Mouse (Mus musculus) megakaryocyte, embryonic 14.5 days (primary cell): ENCODE results near the gene Rnf8. TPM values are rescaled to one million over a fixed set of nuclear protein-coding genes. Genes with fewer than 3 reads are reported as not detected.

Source experiments
- H3K27me3 ChIP-seq: replicated peaks from 2 replicates; pipeline ENCODE3; 2012; ENCODE audit warnings: inconsistent platforms
- H3K36me3 ChIP-seq: replicated peaks from 2 replicates; pipeline ENCODE3; 2012; ENCODE audit warnings: low read length, inconsistent platforms, mixed read lengths
- H3K4me1 ChIP-seq: 2 replicates; pipeline ENCODE4 v1.6.1; 2012; ENCODE audit warnings: inconsistent platforms
- H3K4me3 ChIP-seq: replicated peaks from 2 replicates; pipeline ENCODE3; 2012; ENCODE audit warnings: moderate library complexity, mild to moderate bottlenecking, inconsistent platforms
- H3K9me3 ChIP-seq: 2 replicates; pipeline ENCODE4 v1.6.1; 2012; ENCODE audit warnings: inconsistent platforms
- FLI1 ChIP-seq: IDR thresholded peaks from 2 replicates; pipeline ENCODE4 v1.6.1; 2012; ENCODE audit warnings: low read length, inconsistent platforms, mixed read lengths
- GATA1 ChIP-seq: IDR thresholded peaks from 3 replicates; pipeline ENCODE4 v1.6.1; 2012; ENCODE audit warnings: mixed read lengths, low read length, inconsistent platforms, borderline replicate concordance
- polyA plus RNA-seq: library from polyadenylated mRNA; stranded (reverse); fragments of >175 nt; gene quantifications from 2 replicates; pipeline ENCODE4 v1.2.3, GENCODE M21; 2012; ENCODE audit warnings: low replicate concordance; ENCODE audit not compliant: insufficient read depth

Gene Rnf8
- polyA plus RNA-seq, 1 experiment: 8.0 TPM

DNA sequence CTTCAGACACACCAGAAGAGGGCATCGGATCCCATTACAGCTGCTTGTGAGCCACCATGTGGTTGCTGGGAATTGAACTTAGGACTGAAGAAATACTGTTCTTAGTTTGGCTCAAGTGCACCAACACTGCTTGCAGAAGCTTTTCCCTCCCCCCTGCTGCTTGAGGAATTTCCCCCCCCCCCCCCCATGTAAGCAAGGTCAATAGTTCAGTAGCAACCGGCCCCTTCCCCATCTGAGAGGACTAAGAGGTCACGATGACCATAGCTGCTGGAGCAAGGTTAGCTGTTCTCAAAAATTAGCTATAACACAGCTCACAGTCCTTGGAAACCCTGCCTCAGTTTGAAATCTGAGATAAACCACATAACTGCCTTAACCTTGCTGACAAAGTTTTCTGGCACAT is 27.6 kb downstream of the Rnf8 start:
- Histone ChIP-seq H3K4me1 (peaks cover 17% of the 10 kb centered on the region), H3K9me3 (peaks cover 6% of the 10 kb centered on the region), H3K36me3 (peaks cover 71% of the 10 kb centered on the region), H3K4me3 (no peak overlapping the region), H3K27me3 (no peaks in the 10 kb centered on the region)
- TF ChIP-seq FLI1 (no peak), GATA1 (no peak)

DNA sequence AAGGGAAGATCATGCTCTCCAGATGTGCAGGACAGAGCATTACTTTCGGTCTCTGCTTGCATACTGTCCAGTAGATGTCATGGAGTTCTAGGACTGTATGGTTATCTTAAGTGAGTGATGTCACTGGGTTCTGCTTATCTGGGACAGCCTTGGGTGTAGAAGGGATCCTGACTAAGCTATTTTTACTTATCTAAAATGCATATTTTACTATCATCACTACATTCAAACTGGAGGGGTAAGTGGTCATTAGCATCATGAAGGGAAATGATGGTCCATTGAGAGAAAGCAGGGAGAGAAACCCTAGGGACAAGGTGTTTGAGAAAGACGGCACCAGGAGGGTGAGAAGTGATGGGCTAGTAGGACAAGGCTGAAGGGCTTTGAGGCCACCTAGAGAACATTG is 43.7 kb downstream of the Rnf8 start:
- TF ChIP-seq FLI1: no peak
- TF ChIP-seq GATA1: no peak
- peaks cover 3% of the 10 kb centered on the region; the same call in 1 of the 2 replicates for H3K9me3 ChIP-seq
- peaks cover 8% of the 10 kb centered on the region for H3K36me3 ChIP-seq
- H3K4me3 ChIP-seq: peak overlapping the region; percentile 43
- H3K4me1 ChIP-seq: peaks cover 33% of the 10 kb centered on the region
- no peaks in the 10 kb centered on the region for H3K27me3 ChIP-seq

DNA sequence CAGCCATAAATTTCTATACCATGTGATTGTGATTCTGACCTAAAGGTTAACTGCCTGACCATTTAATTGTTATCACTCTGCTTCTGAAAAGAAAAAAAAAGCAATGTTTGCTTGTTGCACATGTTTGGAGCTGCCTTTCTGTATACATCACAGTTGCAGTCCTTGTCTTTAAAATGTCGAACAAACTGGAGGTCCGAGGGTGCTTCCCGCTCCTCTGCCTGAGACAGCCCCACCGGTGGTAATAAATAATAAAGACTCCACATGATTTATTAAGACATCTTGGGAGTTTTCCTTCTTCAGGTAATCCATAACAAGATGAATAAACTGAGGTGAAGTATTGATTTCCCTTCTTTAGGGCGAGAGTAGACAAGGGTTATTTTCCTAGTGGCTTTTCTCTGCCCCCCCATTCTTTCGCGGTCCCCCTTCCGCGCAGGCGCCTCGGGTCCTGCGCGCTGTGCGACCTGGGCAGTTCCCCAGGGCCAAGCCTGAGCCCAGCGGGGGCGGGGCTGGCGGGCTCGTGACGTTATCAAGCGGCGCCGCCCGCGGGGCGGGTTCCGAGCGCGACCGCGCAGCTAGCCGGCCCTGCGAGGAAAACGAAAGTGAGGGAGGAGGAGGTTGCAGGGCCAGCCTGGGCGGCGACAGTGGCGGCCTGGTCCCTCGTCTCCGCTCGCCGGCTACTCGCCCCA is 45.6 kb downstream of the Rnf8 start, which contains the start of gene Cmtr1:
Gene Cmtr1, plus strand, starts transcription at position 520 of the 686 bp plus-strand sequence.
- Histone ChIP-seq H3K36me3 (peaks cover 28% of the 10 kb centered on the region), H3K9me3 (no peaks in the 10 kb centered on the region), H3K27me3 (no peaks in the 10 kb centered on the region), H3K4me1 (peaks cover 44% of the 10 kb centered on the region), H3K4me3 (peak within 1 kb of the TSS; percentile 99)
- no peak for TF ChIP-seq GATA1
- no peak for TF ChIP-seq FLI1

DNA sequence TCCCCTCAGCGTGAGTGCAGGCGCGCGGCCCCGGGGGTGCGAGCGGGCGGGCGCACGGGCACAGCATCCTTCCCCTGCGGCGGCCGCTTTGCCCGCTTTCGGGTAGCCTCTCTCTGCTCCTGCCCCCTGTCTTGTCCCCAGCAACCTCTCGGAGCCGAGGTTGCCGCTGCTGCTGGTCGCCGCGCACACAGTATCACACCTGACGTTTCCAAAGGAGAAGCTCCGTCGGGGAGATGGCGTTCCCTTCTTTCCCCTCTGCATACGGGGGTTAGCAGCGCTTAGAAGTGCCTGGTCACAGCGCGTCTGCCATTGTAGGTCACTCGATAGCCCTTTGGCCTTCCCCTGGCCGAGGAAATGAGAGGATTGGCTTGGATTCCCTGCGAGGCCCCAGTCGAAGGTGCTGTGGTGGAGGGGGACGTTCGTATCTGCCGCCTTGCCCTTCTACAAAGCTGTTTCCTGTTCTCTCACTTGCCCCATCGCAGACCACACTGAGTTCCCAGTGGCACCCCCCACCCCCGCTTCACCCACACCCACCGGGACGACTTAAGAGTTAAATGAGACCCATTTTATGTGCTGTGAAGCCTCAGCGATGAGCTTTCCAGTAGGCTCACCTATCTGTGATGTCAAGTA is 46.3 kb downstream of the Rnf8 start:
- Histone ChIP-seq H3K9me3 (no peaks in the 10 kb centered on the region), H3K4me1 (peaks cover 45% of the 10 kb centered on the region)

DNA sequence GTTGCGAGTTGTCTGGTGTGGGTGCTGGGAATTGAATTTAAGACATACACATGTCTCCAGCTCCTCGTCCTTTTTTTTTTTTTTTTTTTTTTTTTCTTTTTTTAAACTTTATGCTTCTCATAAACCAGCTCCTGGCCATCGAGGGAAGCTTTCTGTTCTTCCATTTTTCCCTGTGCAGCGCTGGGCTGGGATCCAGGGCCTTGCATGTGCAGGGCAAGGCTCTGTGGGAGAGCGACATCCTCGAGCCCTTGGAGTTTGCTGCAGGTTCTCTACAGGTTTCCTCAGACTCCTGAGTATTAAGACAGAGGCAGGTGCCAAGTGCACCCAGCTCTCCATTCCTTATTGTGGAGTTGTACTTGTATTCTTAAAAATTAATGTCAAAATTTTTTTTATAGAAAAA is 47.6 kb downstream of the Rnf8 start:
- Histone ChIP-seq H3K4me3 (no peak overlapping the region), H3K27me3 (no peaks in the 10 kb centered on the region), H3K36me3 (peaks cover 45% of the 10 kb centered on the region), H3K4me1 (peaks cover 51% of the 10 kb centered on the region), H3K9me3 (no peaks in the 10 kb centered on the region)
- TF ChIP-seq FLI1 (no peak), GATA1 (no peak)

More for the DNA sequence above, 46.3 kb downstream of the Rnf8 start:
- Histone ChIP-seq H3K4me3 (peak overlapping the region; percentile 99), H3K27me3 (no peaks in the 10 kb centered on the region), H3K36me3 (peaks cover 33% of the 10 kb centered on the region)
- TF ChIP-seq FLI1 (no peak), GATA1 (no peak)

DNA sequence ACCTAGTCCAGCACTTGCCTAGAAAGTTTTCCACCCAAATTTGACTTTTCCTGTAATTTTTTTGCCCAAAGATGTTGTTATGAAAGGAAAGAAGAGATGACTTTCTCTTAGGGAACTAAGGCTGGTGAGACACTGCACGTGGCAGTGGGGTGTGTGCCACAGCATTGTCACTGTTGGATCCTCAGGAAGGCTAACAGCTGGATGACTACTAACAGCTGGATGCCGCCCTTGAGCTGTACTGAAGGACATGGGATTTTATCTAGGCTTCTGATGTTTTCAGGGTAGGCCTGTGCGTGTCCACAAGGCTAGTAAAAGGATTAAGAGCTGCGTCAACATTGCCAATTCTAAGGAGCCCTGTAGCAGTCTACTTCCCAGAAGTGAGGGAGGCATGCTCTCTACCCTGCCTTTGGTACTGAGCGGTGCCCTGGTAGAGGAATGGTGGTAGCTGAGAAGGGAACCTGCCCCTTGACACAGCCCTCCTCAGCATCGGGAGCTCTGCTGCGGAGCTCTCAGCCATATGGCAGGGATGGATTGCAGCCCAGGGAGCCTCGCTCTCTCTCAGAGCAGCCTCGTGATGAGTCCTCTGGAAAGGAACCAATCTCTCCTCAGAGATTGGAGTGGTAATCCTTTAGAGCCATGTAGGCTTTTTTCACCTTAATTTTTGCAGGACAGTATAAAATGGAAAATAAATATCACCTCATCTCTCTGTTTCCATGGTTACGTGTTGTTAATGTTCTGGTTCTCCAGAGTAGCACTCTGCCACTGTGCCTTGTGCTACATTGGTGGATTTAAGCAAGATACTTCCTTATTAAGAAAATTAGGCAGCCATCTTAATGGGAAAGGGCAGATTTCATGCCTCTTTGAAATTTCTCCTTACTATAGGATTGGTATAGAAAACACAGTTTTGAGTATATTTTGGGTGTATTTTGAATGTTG is 53.7 kb downstream of the Rnf8 start:
- no peaks in the 10 kb centered on the region for H3K27me3 ChIP-seq
- no peak overlapping the region for H3K4me3 ChIP-seq
- H3K4me1 ChIP-seq: peaks cover 55% of the 10 kb centered on the region
- TF ChIP-seq FLI1 (no peak), GATA1 (no peak)
- H3K36me3 ChIP-seq: peaks cover 91% of the 10 kb centered on the region
- no peaks in the 10 kb centered on the region for H3K9me3 ChIP-seq

DNA sequence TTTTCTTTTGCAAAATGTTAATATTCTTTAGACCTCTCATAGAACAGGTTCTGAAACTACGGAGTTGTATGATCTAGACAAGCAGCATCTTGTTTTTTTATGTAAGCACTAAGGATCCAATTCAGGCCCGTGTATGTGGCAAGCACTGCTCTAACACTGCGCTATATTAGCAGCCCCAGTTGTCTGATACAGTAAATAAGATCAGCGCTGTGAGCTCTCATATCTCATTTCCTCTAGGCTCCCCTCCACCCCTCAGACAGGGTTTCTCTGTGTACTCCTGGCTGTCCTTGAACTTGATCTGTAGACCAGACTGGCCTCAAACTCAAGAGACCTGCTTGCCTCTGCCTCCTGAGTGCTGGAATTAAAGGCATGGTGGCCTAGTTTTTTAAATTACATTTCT is 54.4 kb downstream of the Rnf8 start:
- Histone ChIP-seq H3K4me3 (no peak overlapping the region), H3K9me3 (no peaks in the 10 kb centered on the region), H3K4me1 (peaks cover 55% of the 10 kb centered on the region), H3K27me3 (no peaks in the 10 kb centered on the region), H3K36me3 (peaks cover 91% of the 10 kb centered on the region)
- TF ChIP-seq GATA1 (no peak), FLI1 (no peak)

DNA sequence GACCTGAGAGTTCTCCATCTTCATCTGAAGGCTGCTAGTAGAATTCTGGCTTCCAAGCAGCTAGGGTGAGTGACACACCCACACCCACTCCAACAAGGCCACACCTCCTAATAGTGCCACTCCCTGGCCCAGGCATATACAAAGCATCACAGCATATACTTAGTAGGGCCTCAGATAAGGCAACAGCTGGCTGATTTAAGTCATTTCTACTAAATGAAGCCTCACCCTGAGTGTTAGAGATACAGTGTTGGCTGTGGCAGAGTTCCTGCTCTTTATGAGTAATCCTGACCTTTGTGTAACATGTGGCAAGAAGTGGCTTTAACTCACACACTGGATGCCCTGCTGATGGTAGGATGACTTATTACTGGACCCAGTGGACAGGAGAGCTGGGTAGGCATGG is 55.3 kb downstream of the Rnf8 start:
- H3K4me1 ChIP-seq: peaks cover 47% of the 10 kb centered on the region
- H3K9me3 ChIP-seq: no peaks in the 10 kb centered on the region
- TF ChIP-seq GATA1: no peak
- no peak for TF ChIP-seq FLI1
- H3K4me3 ChIP-seq: no peak overlapping the region
- H3K27me3 ChIP-seq: no peaks in the 10 kb centered on the region
- peaks cover 90% of the 10 kb centered on the region for H3K36me3 ChIP-seq

DNA sequence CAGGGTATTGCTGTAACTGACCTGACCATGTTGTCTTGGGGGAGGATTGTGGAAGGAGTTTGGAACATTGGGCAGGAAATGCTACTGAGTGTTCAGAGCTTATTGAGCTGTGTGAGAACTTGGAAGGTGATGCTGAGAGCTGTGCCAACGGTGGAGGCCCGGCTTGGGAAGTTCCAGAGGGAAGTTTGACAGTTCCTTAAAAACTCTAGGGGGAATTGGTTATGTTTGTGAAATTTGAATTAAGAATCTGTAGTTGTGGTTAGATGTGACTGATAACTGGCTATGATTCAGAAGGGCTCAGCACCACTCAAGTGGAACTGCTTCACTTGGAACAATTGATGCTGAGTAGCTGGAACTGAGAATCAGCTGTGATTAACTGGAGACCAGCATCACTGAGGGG is 56.4 kb downstream of the Rnf8 start:
- TF ChIP-seq GATA1 (no peak), FLI1 (no peak)
- Histone ChIP-seq H3K4me1 (peaks cover 41% of the 10 kb centered on the region), H3K4me3 (no peak overlapping the region), H3K27me3 (no peaks in the 10 kb centered on the region), H3K9me3 (no peaks in the 10 kb centered on the region), H3K36me3 (peaks cover 92% of the 10 kb centered on the region)
